In the genomic region with DNA sequence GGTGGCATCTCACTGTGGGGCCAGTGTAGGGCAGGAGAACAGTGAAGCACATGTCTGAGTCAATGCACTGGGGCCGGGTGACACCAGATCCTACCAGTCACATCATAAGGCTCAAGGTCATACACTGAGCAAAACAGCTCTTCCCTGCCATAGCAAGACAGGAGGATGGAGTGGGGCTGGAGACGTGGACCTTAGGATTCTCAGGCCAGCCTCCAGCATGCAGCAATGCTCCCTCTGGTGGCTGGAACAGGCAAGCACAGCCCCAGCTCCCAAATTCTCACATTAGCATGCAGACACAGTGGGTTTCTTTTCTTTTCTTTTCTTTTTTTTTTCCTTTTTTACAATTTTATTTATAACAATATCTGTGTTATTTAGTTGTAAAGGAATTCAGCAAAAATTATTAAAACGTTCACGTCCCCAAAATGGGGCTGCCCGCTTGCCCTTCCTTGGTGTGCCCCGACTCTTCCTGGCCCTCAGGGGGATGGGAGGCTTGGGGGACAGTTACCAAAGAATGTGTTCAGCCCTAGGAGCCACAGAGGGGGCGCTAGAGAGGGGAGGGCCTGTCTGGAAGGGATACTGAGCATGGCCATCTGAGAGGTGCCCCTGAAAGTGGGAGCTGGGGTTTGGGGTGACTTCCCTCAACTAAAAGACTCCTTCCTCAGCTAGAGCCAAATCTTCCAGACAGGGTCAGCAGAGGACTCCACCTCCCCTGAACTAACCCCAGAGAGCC, we compare ENCODE assay signal across 8 mouse cellular contexts. TPM values are rescaled to one million over a fixed set of nuclear protein-coding genes. Genes with fewer than 3 reads are reported as not detected.
DNase-seq lines count a peak whose midpoint lies in the region; ATAC-seq lines count a peak whose summit lies in the region.
"Had no signal": no experiment of that assay in that cellular context is flagged by ENCODE, and none has a peak within 500 bp of the region (broad histone marks: within the 10 kb centered on the region; RNA-seq: fewer than 3 reads in every experiment).

No protein-coding gene starts in this region.

- no peak overlapping the region for H3K9ac ChIP-seq in midbrain, embryonic 12.5 days (replicated peaks)
- H3K9ac ChIP-seq: limb, embryonic 12.5 days had no signal

- peaks cover 47% of the 10 kb centered on the region for H3K36me3 ChIP-seq in midbrain, embryonic 12.5 days

- ATAC-seq in midbrain, embryonic 12.5 days (ENCODE audit: low FRiP score, low read depth), result peak; percentile 35; the same call in 1 of the 2 replicates

- no peak overlapping the region for H3K4me3 ChIP-seq in midbrain, embryonic 12.5 days
- H3K4me3 ChIP-seq: limb, embryonic 12.5 days had no signal

- H3K4me2 ChIP-seq in midbrain, embryonic 12.5 days (replicated peaks), result no peak overlapping the region
- H3K4me2 ChIP-seq: limb, embryonic 12.5 days had no signal

- WGBS in midbrain, embryonic 12.5 days, result 24% methylated on average over 7 of the region's 7 CpGs

- H3K4me1 ChIP-seq in midbrain, embryonic 12.5 days, result peaks cover 42% of the 10 kb centered on the region

- DNase-seq in R1 (ENCODE audit: low read depth, low spot score), result peak; percentile 82
- DNase-seq in cerebellum, adult 8-10 months, result peak; percentile 85
- peak; percentile 67 to 82 for DNase-seq in frontal cortex, postnatal 10 days (ENCODE audit: low spot score in 2 of 2)
- DNase-seq in induced T-regulatory cell, adult 2 months (ENCODE audit: low read depth), result peak; percentile 79
- peak; percentile 80 to 87 for DNase-seq in left cerebral cortex, postnatal 10 days (ENCODE audit: extremely low spot score in 1 of 2, low spot score in 2 of 2)
- DNase-seq in right cerebral cortex, postnatal 4 days, result peak; percentile 82

- intact Hi-C loops in left cerebral cortex, postnatal 10 days (cut with DNase I), result loop anchor here (5.0 kb wide), 1 partner anchor 201 kb away; no protein-coding TSS in a partner anchor

- peaks cover 45% of the 10 kb centered on the region for H3K27me3 ChIP-seq in midbrain, embryonic 12.5 days

- H3K9me3 ChIP-seq in midbrain, embryonic 12.5 days, result no peaks in the 10 kb centered on the region
- H3K9me3 ChIP-seq: limb, embryonic 12.5 days had no signal

- H3K27ac ChIP-seq in midbrain, embryonic 12.5 days (replicated peaks), result peak overlapping the region; percentile 39
- H3K27ac ChIP-seq: limb, embryonic 12.5 days had no signal

RNA-seq across cellular contexts. Expression of gene Nxph4, which starts 3.7 kb away (rescaled TPM):
- total RNA-seq in left cerebral cortex, postnatal 10 days (2021), result 1 to 10 TPM; 5.8 to 8.5 TPM
- 55.9 and 58.2 TPM in 2 replicates for polyA plus RNA-seq in midbrain, embryonic 12.5 days (2016; fragmentation: Nextera tagmentation; extraction: Ambion mirVana)

RNA-seq across cellular contexts. Expression of gene Shmt2, which starts 15.8 kb away (rescaled TPM):
- 10 to 100 TPM; 28.3 to 32.8 TPM for total RNA-seq in left cerebral cortex, postnatal 10 days (2021)
- polyA plus RNA-seq in midbrain, embryonic 12.5 days (2016; fragmentation: Nextera tagmentation; extraction: Ambion mirVana), result 75.1 and 77.8 TPM in 2 replicates

RNA-seq across cellular contexts. Expression of gene Ndufa4l2, which starts 23.3 kb away (rescaled TPM):
- total RNA-seq in left cerebral cortex, postnatal 10 days (2021), result 1 to 10 TPM; 6.0 to 7.0 TPM
- 7.0 and 7.6 TPM in 2 replicates for polyA plus RNA-seq in midbrain, embryonic 12.5 days (2016; fragmentation: Nextera tagmentation; extraction: Ambion mirVana)

RNA-seq across cellular contexts. Expression of gene Stac3, which starts 36.5 kb away (rescaled TPM):
- total RNA-seq in left cerebral cortex, postnatal 10 days (2021), result 1 to 10 TPM; 4.1 to 7.5 TPM
- polyA plus RNA-seq in midbrain, embryonic 12.5 days (2016; fragmentation: Nextera tagmentation; extraction: Ambion mirVana), result 0.89 and 1.6 TPM in 2 replicates
